Mouse (Mus musculus) gastrocnemius, postnatal 25 days (tissue): Measurements from ENCODE around the gene H2-DMb1. TPM values are rescaled to one million over a fixed set of nuclear protein-coding genes. Genes with fewer than 3 reads are reported as not detected.

ENCODE experiments used
- DNase-seq: peaks from one replicate; pipeline ENCODE4 v3.0.0; 2022
- total RNA-seq, 2 experiments: library from RNA; stranded (reverse); gene quantifications; 1 replicate in 1 of 2; 2 replicates in 1 of 2; pipeline ENCODE4 v1.2.3; 2021

Gene H2-DMb1
- total RNA-seq, 2 experiments from 2014 or later, result 0.43 to 1.2 TPM

- no peak for DNase-seq
Observed at GRCm38 (mm10) chr17:34193468-34193867, 40.6 kb downstream of the H2-DMb1 start.

- no peak for DNase-seq
Observed at GRCm38 (mm10) chr17:34194723-34195122, 41.9 kb downstream of the H2-DMb1 start.

DNA sequence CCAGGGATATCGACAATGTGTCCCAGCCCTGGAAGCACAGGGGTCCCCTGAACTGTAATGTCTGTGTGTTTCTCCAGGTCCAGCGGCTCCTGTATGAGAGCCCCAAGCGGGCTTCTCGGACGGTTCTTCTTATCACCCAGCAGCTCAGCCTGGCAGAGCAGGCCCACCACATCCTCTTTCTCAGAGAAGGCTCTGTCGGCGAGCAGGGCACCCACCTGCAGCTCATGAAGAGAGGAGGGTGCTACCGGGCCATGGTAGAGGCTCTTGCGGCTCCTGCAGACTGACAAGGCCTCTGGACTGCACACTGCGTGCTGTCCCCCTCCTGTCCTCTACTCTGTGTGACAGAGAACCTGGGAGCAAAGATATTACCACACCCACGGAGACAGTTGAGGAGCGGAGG is 43.6 kb downstream of the H2-DMb1 start:
- no peak for DNase-seq

DNA sequence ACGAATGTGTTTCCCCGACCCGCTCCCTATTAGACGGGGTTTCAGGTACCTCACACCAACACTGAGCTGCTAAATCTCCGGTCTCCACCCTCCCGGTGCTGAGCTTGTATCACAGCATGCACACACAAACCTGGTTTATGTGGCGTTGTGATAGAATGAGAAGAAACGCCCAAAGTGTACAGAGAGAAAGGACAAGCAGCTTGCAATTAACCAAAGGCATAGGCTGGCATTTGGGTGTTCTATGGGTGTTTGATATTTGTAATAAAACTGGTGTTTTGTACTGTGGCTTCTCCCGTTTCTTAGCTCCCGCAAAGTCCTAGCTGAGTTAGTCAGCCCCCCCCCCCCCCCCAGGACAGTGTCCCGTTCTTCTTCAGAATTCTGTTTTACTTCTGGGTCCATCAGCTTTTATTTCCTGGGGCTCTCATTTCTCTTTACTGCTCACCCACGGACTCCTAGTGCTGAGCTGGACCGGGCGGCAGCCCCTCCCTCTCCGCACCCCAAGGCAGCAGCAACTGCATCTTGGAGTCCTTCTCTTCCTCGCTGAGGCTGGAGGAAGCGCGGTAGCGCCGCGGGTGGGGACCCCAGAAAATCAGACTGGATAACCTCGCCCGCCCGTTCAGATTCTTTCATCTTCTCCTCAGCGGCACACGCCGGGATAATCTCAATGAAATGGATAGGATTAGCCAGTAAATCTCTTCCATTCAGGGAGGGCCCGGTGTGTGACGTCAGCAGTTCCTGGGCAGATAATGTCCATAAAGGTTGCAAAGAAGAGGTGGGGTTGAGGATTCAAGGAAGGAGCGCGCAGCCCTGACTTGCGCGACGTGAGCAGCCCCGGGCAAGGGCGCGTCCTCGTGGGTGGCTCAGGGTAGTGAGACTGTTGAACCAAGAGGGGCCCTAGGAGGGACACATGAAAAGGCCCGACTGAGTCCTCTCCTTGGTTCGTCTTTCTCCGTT is 44.3 kb downstream of the H2-DMb1 start, which contains the start of gene Psmb8:
Psmb8 (plus strand) TSS at position 781 of the 954 bp plus-strand sequence.
- DNase-seq, result peak; percentile 83

DNA sequence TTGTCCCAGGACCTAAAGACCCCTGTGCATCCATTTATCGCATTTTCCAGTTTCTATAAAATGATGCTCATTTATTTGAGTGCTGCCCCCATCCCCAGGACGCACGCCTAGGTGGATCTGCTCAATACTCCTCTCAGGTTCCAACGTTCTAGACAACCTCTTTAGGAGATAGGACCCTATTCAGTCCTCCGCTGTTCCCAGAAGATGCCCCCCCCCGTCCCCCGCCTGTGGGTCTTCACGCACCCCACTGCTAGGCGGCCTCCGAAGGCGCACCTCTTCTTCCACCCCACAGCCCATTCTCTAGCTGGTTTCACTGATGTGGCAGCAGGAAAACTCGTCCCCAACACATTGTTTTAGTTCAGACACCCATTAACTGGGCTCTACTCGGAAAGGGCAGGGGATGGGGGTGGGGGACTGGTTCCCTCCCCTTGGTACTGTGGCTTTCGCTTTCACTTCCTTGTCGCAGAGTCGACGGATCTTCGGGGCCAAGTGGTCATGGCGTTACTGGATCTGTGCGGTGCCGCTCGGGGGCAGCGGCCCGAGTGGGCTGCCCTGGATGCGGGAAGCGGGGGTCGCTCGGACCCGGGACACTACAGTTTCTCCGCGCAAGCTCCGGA is 45.1 kb downstream of the H2-DMb1 start:
- DNase-seq, result peak; percentile 64

GRCm38 (mm10) chr17:34198521-34198912 is 45.6 kb downstream of the H2-DMb1 start:
- DNase-seq, result no peak

GRCm38 (mm10) chr17:34199050-34199619 is 46.3 kb downstream of the H2-DMb1 start:
- no peak for DNase-seq

GRCm38 (mm10) chr17:34200047-34200446 is 47.2 kb downstream of the H2-DMb1 start:
- no peak for DNase-seq

DNA sequence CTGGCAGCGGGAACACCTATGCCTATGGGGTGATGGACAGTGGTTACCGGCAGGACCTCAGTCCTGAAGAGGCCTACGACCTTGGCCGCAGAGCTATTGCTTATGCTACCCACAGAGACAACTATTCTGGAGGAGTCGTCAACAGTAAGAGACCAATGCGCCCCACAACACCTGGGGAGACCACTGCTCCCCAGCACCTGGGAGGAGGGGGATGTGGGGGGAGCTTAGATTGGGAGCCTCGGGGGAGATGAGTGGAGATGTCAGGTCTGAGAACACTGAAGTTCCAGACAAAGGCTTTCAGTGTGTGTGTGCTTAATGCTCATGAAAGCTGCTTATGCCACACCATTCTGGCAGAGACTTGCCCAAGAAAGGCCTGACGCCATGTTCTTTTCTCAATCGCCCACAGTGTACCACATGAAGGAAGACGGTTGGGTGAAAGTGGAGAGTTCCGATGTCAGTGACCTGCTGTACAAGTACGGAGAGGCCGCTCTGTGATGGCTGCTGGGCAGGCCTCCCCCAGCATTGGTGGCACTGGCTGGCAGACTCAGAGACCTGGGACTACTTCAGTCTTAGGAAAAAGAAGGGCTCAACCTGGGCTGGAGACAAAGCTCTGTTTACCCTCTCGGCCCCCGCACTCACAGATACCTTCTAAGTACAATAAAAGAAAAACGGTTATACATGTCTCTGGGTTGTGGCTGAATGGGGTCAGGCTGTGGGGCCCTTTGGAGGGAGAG is 48.1 kb downstream of the H2-DMb1 start:
- no peak for DNase-seq

GRCm38 (mm10) chr17:34201506-34202055 is 48.7 kb downstream of the H2-DMb1 start:
- no peak for DNase-seq

DNA sequence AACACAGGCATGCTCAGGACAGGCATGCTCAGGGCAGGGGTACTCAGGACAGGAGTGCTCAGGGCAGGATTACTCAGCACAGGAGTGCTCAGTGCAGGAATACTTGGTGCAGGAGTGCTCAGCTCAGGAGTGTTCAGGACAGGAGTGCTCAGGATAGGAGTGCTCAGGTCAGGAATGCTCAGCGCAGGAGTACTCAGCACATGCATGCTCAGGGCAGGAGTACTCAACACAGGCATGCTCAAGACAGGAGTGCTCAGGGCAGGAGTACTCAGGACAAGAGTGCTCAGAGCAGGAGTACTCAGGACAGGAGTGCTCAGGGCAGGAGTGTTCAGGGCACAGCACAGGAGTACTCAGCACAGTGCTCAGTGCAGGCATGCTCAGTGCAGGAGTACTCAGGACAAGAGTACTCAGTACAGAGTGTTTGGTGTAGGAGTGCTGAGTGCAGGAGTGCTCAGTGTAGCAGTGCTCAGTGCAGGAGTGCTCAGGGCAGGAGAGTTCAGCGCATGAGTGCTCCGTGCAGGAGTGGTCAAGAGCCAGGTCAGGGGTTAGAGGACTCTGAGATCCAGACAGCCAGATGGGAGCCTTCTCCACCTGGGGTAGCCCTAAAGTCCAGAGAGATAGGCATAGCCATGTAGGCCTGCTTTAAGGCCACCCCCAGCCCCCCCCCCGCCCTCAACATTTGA is 50.0 kb downstream of the H2-DMb1 start:
- DNase-seq, result no peak

GRCm38 (mm10) chr17:34203444-34203843 is 50.6 kb downstream of the H2-DMb1 start, which contains the start of gene Tap2:
Tap2 (plus strand) TSS chr17:34203527.
- DNase-seq, result no peak

DNA sequence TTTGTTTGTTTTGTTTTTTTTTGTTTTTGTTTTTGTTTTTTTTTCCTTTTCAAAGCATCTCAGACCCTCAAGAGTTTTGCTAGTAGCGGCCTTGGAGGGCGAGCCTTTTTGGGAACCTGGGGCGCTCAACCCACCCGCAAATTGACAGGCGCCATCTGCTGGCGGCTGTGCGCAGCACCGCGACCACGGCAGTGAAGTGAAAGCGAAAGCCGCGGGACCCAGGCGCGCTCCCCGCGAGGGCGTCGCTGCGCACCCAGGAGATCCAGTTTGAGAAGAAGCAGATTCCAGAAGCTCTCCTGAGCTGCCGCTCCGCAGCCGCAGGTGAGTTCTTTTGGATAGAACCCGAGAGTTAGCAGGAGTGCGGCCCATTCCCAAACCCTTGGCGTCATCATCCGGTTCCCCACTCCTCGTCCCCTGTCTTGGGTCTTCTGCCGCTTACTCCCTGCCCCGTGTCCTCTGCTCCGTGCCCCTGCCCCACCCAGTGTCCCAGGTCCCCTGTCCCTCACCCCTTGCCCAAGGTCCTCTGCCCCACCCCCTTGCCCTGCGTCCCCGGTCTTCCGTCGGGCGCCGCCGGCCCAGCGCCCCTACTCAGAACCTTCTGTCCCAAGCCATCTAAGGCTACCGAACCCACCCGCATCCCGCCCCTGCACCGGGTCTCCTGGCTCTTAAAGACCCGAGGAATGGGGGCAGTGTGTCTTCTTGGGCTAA is 51.6 kb downstream of the H2-DMb1 start:
- DNase-seq, result peak; percentile 79

DNA sequence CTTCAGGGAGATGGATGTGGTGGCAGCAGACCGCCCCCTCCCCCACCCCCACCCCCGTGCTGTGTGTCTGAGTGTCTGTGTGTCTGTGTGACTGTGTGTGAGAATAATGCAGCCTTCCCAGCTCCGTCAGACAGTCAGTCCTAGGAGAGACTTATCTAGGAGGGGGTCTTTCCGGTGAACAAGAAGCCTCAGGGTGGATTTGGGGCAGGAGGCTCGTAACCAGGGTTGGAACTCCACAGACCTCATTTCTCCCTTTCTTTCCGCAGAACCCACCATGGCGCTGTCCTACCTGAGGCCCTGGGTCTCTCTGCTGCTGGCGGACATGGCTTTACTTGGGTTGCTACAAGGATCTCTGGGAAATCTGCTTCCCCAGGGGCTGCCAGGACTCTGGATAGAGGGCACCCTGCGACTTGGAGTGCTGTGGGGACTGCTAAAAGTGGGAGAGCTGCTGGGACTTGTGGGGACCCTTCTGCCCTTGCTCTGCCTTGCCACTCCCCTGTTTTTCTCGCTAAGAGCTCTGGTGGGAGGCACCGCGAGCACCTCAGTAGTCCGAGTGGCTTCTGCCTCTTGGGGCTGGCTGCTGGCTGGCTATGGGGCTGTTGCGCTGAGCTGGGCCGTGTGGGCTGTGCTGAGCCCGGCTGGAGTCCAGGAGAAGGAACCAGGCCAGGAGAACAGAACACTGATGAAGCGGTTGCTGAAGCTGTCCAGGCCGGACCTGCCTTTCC is 52.3 kb downstream of the H2-DMb1 start:
- DNase-seq, result peak; percentile 48

DNA sequence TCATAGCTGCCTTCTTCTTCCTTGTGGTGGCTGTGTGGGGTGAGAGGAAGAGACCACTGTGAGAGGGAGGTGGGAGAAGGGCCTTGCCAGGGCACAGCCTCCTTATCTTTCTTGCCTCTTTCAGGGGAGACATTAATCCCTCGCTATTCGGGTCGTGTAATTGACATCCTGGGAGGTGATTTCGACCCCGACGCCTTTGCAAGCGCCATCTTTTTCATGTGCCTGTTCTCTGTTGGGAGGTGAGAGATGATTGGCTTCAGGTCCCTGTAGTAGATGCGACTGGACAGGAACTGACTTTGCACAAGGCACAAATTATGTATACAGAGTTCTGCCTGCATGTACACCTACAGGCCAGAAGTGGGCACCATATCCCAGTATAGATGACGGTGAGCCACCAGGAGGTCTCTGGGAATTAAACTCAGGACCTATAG is 52.9 kb downstream of the H2-DMb1 start:
- no peak for DNase-seq

GRCm38 (mm10) chr17:34206731-34207130 is 53.9 kb downstream of the H2-DMb1 start:
- no peak for DNase-seq

DNA sequence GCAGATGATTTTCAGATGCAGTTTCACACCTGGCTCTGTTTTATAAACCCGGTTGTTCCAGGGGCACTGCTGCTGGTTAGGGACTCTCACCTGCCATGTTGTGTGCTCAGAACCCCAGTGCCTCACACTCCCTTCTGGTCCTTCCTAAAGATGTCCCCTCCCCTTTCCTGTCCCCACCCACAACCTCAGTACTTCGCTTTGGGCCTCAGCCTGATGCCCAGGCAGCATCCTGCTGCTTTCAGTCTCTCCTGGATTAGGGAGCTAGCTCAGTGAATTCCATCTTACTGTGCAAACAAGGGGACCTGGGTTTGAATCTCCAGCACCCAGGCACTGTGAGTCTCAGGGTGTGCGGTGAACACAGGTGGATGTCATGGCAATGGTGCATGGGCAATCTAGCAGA is 54.6 kb downstream of the H2-DMb1 start:
- DNase-seq, result no peak

GRCm38 (mm10) chr17:34207866-34208265 is 55.0 kb downstream of the H2-DMb1 start:
- no peak for DNase-seq

GRCm38 (mm10) chr17:34208421-34208820 is 55.5 kb downstream of the H2-DMb1 start:
- DNase-seq, result no peak

- no peak for DNase-seq
Observed at GRCm38 (mm10) chr17:34209680-34210079, 56.8 kb downstream of the H2-DMb1 start.
